Mouse (Mus musculus): Measurements from ENCODE around the gene Cfc1. TPM values are rescaled to one million over a fixed set of nuclear protein-coding genes. Genes with fewer than 3 reads are reported as not detected.

Gene Cfc1
- total and polyA plus RNA-seq, 2 experiments: not detected

- H3K9ac ChIP-seq (ENCODE audit: low read depth, low read length): no peak overlapping the region
- no peak overlapping the region for H3K4me3 ChIP-seq (ENCODE audit: insufficient read depth, low read depth, low read length)
- no peaks in the 10 kb centered on the region for H3K79me2 ChIP-seq (ENCODE audit: control insufficient read depth, insufficient read depth, low read length)
- H3K4me1 ChIP-seq (ENCODE audit: control insufficient read depth, insufficient read depth, low read length): no peaks in the 10 kb centered on the region
- H3K36me3 ChIP-seq (ENCODE audit: control insufficient read depth, insufficient read depth, low read length): no peaks in the 10 kb centered on the region
- WGBS: 97% methylated on average over 2 of the region's 2 CpGs
- H3K27me3 ChIP-seq (ENCODE audit: control insufficient read depth, insufficient read depth, low read length): no peaks in the 10 kb centered on the region
- no peak for DNase-seq (ENCODE audit: extremely low read depth, low read depth, low spot score)
- H3K27ac ChIP-seq (replicated peaks; ENCODE audit: insufficient read depth, low read depth, low read length): no peak overlapping the region
- no peak for TF ChIP-seq POLR2A (IDR thresholded peaks at IDR 0.05; ENCODE audit: extremely low read depth, insufficient read depth, low read length)
- TF ChIP-seq CTCF (IDR thresholded peaks at IDR 0.05; ENCODE audit: low read depth, low read length): no peak
Observed at GRCm38 (mm10) chr1:34568120-34568519, 32.7 kb downstream of the Cfc1 start.

GRCm38 (mm10) chr1:34569876-34570275, 34.4 kb downstream of the Cfc1 start:
- TF ChIP-seq CTCF (IDR thresholded peaks at IDR 0.05; ENCODE audit: low read depth, low read length) (no peak), POLR2A (IDR thresholded peaks at IDR 0.05; ENCODE audit: extremely low read depth, insufficient read depth, low read length) (no peak)
- Histone ChIP-seq H3K36me3 (ENCODE audit: control insufficient read depth, insufficient read depth, low read length) (no peaks in the 10 kb centered on the region), H3K4me1 (ENCODE audit: control insufficient read depth, insufficient read depth, low read length) (no peaks in the 10 kb centered on the region), H3K79me2 (ENCODE audit: control insufficient read depth, insufficient read depth, low read length) (no peaks in the 10 kb centered on the region), H3K4me3 (ENCODE audit: insufficient read depth, low read depth, low read length) (no peak overlapping the region), H3K9ac (ENCODE audit: low read depth, low read length) (no peak overlapping the region), H3K27ac (replicated peaks; ENCODE audit: insufficient read depth, low read depth, low read length) (no peak overlapping the region), H3K27me3 (ENCODE audit: control insufficient read depth, insufficient read depth, low read length) (no peaks in the 10 kb centered on the region)
- no peak for DNase-seq (ENCODE audit: extremely low read depth, low read depth, low spot score)
- WGBS: 87% methylated on average over 2 of the region's 2 CpGs

GRCm38 (mm10) chr1:34571431-34571830, 36.0 kb downstream of the Cfc1 start:
- no peaks in the 10 kb centered on the region; the same call in 1 of the 2 replicates for H3K27me3 ChIP-seq (ENCODE audit: control insufficient read depth, insufficient read depth, low read length)
- no peak overlapping the region for H3K4me3 ChIP-seq (ENCODE audit: insufficient read depth, low read depth, low read length)
- H3K27ac ChIP-seq (replicated peaks; ENCODE audit: insufficient read depth, low read depth, low read length): no peak overlapping the region
- TF ChIP-seq POLR2A (IDR thresholded peaks at IDR 0.05; ENCODE audit: extremely low read depth, insufficient read depth, low read length) (no peak), CTCF (IDR thresholded peaks at IDR 0.05; ENCODE audit: low read depth, low read length) (no peak)
- H3K79me2 ChIP-seq (ENCODE audit: control insufficient read depth, insufficient read depth, low read length): no peaks in the 10 kb centered on the region
- H3K4me1 ChIP-seq (ENCODE audit: control insufficient read depth, insufficient read depth, low read length): no peaks in the 10 kb centered on the region
- H3K9ac ChIP-seq (ENCODE audit: low read depth, low read length): no peak overlapping the region
- no peaks in the 10 kb centered on the region for H3K36me3 ChIP-seq (ENCODE audit: control insufficient read depth, insufficient read depth, low read length)
- WGBS: 79% methylated on average over 6 of the region's 6 CpGs
- no peak for DNase-seq (ENCODE audit: extremely low read depth, low read depth, low spot score)

GRCm38 (mm10) chr1:34573221-34573620, 37.8 kb downstream of the Cfc1 start:
- Histone ChIP-seq H3K9ac (ENCODE audit: low read depth, low read length) (no peak overlapping the region), H3K36me3 (ENCODE audit: control insufficient read depth, insufficient read depth, low read length) (no peaks in the 10 kb centered on the region), H3K4me3 (ENCODE audit: insufficient read depth, low read depth, low read length) (no peak overlapping the region), H3K4me1 (ENCODE audit: control insufficient read depth, insufficient read depth, low read length) (no peaks in the 10 kb centered on the region), H3K27me3 (ENCODE audit: control insufficient read depth, insufficient read depth, low read length) (no peaks in the 10 kb centered on the region; the same call in 1 of the 2 replicates), H3K27ac (replicated peaks; ENCODE audit: insufficient read depth, low read depth, low read length) (no peak overlapping the region), H3K79me2 (ENCODE audit: control insufficient read depth, insufficient read depth, low read length) (no peaks in the 10 kb centered on the region)
- TF ChIP-seq CTCF (IDR thresholded peaks at IDR 0.05; ENCODE audit: low read depth, low read length): no peak
- TF ChIP-seq POLR2A (IDR thresholded peaks at IDR 0.05; ENCODE audit: extremely low read depth, insufficient read depth, low read length): no peak
- no peak for DNase-seq (ENCODE audit: extremely low read depth, low read depth, low spot score)
- 80% methylated on average over 6 of the region's 6 CpGs for WGBS

- TF ChIP-seq CTCF (IDR thresholded peaks at IDR 0.05; ENCODE audit: low read depth, low read length): no peak
- no peak for TF ChIP-seq POLR2A (IDR thresholded peaks at IDR 0.05; ENCODE audit: extremely low read depth, insufficient read depth, low read length)
- H3K36me3 ChIP-seq (ENCODE audit: control insufficient read depth, insufficient read depth, low read length): no peaks in the 10 kb centered on the region
Observed at GRCm38 (mm10) chr1:34578851-34579781, 43.7 kb downstream of the Cfc1 start, which contains the start of gene Amer3. Gene Amer3, plus strand, starts transcription at chr1:34579657.

More at GRCm38 (mm10) chr1:34578851-34579781, 43.7 kb downstream of the Cfc1 start, which contains the start of gene Amer3:
- no peak within 1 kb of the TSS for H3K9ac ChIP-seq (ENCODE audit: low read depth, low read length)
- H3K4me1 ChIP-seq (ENCODE audit: control insufficient read depth, insufficient read depth, low read length): no peaks in the 10 kb centered on the region
- no peaks in the 10 kb centered on the region for H3K79me2 ChIP-seq (ENCODE audit: control insufficient read depth, insufficient read depth, low read length)
- H3K27me3 ChIP-seq (ENCODE audit: control insufficient read depth, insufficient read depth, low read length): peaks cover 12% of the 10 kb centered on the region
- WGBS: 1% methylated on average over 53 of the region's 53 CpGs
- H3K27ac ChIP-seq (replicated peaks; ENCODE audit: insufficient read depth, low read depth, low read length): no peak within 1 kb of the TSS
- no peak within 1 kb of the TSS for H3K4me3 ChIP-seq (ENCODE audit: insufficient read depth, low read depth, low read length)
- DNase-seq (ENCODE audit: extremely low read depth, low read depth, low spot score): no peak
